Mouse (Mus musculus) hindbrain, embryonic 13.5 days (tissue): ENCODE results near the gene Ankrd44. TPM values are rescaled to one million over a fixed set of nuclear protein-coding genes. Genes with fewer than 3 reads are reported as not detected.

Experiments
- ATAC-seq: fragments of 200-750 bp; cut with Nextera tagmentation; 2 replicates; pipeline ENCODE4 v1.8.0; 2017; ENCODE audit warnings: moderate TSS enrichment; ENCODE audit not compliant: low FRiP score
- H3K27ac ChIP-seq: fragments of 300-500 bp; sonication (generic); 2 replicates; pipeline ENCODE4 v1.5.1; 2015; ENCODE audit warnings: inconsistent platforms, mild to moderate bottlenecking, moderate library complexity
- H3K27me3 ChIP-seq: fragments of 300-500 bp; sonication (generic); 2 replicates; pipeline ENCODE4 v1.6.1; 2015; ENCODE audit warnings: mild to moderate bottlenecking, inconsistent platforms
- H3K36me3 ChIP-seq: fragments of 300-500 bp; sonication (generic); 2 replicates; pipeline ENCODE4 v1.6.1; 2015; ENCODE audit warnings: mild to moderate bottlenecking, inconsistent platforms
- H3K4me1 ChIP-seq: fragments of 300-500 bp; sonication (generic); replicated peaks from 2 replicates; pipeline ENCODE4 v1.6.1; 2015; ENCODE audit warnings: inconsistent platforms
- H3K4me2 ChIP-seq: fragments of 300-500 bp; sonication (generic); 2 replicates; pipeline ENCODE4 v1.6.1; 2015; ENCODE audit warnings: inconsistent platforms, mild to moderate bottlenecking, moderate library complexity
- H3K4me3 ChIP-seq: fragments of 300-500 bp; sonication (generic); 2 replicates; pipeline ENCODE4 v1.5.1; 2015; ENCODE audit warnings: mild to moderate bottlenecking, inconsistent platforms
- H3K9ac ChIP-seq: fragments of 300-500 bp; sonication (generic); 2 replicates; pipeline ENCODE4 v1.6.1; 2015; ENCODE audit warnings: mild to moderate bottlenecking, inconsistent platforms
- H3K9me3 ChIP-seq: fragments of 300-500 bp; sonication (generic); 2 replicates; pipeline ENCODE4 v1.6.1; 2016; ENCODE audit warnings: inconsistent platforms
- WGBS: fragments of 180-500 bp; shearing (Covaris S2); methylation state at CpG from one replicate; pipeline ENCODE4 v1.1.7; 2015; 5-methylcytosine and 5-hydroxymethylcytosine counted together
- polyA plus RNA-seq: library from polyadenylated mRNA; unstranded; fragments of >200 nt; fragmentation: Nextera tagmentation; extraction: Ambion mirVana; gene quantifications from 2 replicates; pipeline ENCODE4 v1.2.1, GENCODE M21; 2015

The Ankrd44 gene
- polyA plus RNA-seq, 1 experiment from 2014 or later: 20.9 TPM

DNA sequence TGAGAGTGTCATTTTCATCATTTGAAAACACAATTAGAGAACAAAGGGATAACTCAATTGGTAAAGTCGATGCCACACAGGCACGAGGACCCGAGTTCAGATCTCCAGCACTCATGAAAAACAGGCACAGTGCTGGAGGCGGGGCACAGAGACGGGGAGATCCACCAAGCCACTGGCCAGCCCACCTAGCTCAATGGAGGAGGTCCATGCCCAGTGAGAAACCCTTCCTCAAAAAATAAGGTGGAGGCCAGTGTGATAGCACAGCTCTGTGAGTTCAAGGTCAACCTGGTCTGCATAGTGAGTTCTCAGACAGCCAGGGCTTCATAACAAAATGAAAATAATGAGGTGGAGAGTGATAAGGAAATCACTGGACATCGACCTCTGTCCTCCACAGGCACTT lies 93.0 kb downstream of the Ankrd44 start:
- ATAC-seq: no peak

DNA sequence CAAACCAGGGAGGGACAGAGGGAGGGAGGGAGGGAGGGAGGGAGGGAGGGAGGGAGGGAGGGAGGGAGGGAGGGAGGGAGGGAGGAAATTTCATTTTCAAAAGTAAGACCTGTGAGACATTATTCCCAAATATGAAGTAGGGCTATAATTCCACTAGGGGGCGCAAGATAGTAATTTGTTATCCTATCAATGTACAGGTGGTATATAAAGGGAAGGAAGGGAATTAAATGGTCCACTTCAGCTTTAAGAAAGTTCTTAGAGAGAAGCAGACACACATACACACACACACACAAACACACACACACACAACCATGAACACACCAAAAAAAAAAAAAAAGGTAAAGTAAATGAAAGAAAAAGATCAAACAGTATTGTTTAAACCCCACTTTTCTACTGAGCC lies 93.4 kb downstream of the Ankrd44 start:
- Histone ChIP-seq H3K4me3 (no peak overlapping the region), H3K27me3 (no peaks in the 10 kb centered on the region), H3K4me2 (no peak overlapping the region), H3K4me1 (peaks cover 2% of the 10 kb centered on the region; the same call in 1 of the 2 replicates), H3K9me3 (no peaks in the 10 kb centered on the region), H3K9ac (no peak overlapping the region), H3K36me3 (no peaks in the 10 kb centered on the region), H3K27ac (no peak overlapping the region)
- ATAC-seq: peak; percentile 47; the same call in 1 of the 2 replicates
- WGBS: 5% methylated on average over 1 of the region's 1 CpGs

More for the DNA sequence above, 93.0 kb downstream of the Ankrd44 start:
- no peaks in the 10 kb centered on the region for H3K9me3 ChIP-seq
- 89% methylated on average over 6 of the region's 6 CpGs for WGBS
- no peak overlapping the region for H3K4me3 ChIP-seq
- H3K36me3 ChIP-seq: no peaks in the 10 kb centered on the region
- no peak overlapping the region for H3K9ac ChIP-seq
- H3K4me1 ChIP-seq: no peaks in the 10 kb centered on the region
- no peaks in the 10 kb centered on the region for H3K27me3 ChIP-seq
- no peak overlapping the region for H3K4me2 ChIP-seq
- H3K27ac ChIP-seq: no peak overlapping the region

DNA sequence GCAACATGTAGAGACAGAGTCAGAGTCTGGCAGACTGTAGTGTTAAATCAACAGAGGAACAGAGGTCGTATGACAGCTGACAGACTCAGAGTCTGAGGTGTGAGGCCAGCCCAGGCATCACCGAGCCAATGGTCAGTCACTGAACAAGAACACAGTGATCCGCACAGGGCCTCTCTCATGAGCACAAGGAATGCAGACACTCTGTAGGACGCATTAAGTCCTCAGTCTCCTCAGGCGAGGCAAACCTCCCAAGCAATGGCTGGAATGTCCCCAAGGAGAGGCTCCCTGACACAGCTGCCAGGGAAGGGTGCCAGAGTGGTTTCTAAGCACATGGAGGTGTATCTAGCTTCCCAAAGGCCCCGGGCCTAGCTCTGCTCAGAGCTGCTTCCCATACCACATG lies 96.0 kb downstream of the Ankrd44 start:
- H3K4me3 ChIP-seq: no peak overlapping the region
- WGBS: 63% methylated on average over 6 of the region's 6 CpGs
- H3K4me2 ChIP-seq: no peak overlapping the region
- no peak overlapping the region for H3K9ac ChIP-seq
- no peak for ATAC-seq
- peaks cover 11% of the 10 kb centered on the region for H3K4me1 ChIP-seq
- H3K9me3 ChIP-seq: no peaks in the 10 kb centered on the region
- H3K27me3 ChIP-seq: no peaks in the 10 kb centered on the region
- no peak overlapping the region for H3K27ac ChIP-seq
- no peaks in the 10 kb centered on the region for H3K36me3 ChIP-seq

DNA sequence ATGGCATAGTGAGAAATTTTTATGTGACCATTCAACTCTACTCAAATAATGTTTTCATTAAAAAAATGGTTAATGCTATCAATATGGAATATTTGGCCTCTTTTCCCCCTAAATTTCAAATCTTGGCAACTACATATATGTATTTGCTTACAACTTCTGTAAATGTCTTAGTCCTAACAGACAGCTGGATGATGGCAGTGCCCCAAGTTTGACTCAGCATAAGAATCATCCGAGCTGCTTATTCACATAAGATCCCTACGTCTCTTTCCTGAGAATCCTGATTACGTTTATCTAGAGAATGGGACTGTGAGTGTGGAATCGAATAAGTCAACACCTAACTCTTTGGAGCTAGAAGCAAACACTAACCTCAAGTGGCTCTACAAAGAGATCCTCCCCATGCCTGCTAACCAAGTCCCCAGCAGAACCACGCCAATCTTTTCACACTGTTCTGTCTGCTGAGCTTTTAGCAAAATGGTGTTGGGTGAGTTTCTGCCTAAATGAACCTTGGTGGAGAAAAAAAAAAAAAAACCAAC lies 96.4 kb downstream of the Ankrd44 start:
- ATAC-seq: no peak
- no peak overlapping the region for H3K27ac ChIP-seq
- H3K9ac ChIP-seq: no peak overlapping the region
- no peaks in the 10 kb centered on the region for H3K27me3 ChIP-seq
- peaks cover 11% of the 10 kb centered on the region for H3K4me1 ChIP-seq
- H3K4me2 ChIP-seq: no peak overlapping the region
- WGBS: 92% methylated on average over 5 of the region's 5 CpGs
- H3K36me3 ChIP-seq: no peaks in the 10 kb centered on the region
- H3K9me3 ChIP-seq: no peaks in the 10 kb centered on the region
- H3K4me3 ChIP-seq: no peak overlapping the region

DNA sequence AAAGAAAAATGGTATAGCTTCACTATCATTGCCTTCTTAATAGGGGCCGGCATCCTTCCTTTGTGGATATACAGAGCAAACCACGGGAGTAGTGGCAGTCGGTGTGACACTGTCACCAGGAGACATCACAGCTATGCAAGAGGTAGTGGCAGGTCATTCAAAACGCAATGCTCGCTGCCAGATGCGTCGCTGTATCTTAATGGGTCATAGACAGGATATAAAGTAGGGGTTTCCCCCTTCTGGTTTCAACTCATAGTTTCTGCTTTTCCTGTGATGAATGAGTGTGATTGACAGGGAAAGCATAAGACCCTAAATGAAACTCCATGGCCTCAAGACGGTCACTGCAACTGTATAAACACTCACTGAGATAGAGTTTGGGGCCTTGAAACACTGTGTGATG lies 98.4 kb downstream of the Ankrd44 start:
- H3K27me3 ChIP-seq: no peaks in the 10 kb centered on the region
- H3K36me3 ChIP-seq: no peaks in the 10 kb centered on the region
- no peaks in the 10 kb centered on the region for H3K9me3 ChIP-seq
- H3K4me3 ChIP-seq: no peak overlapping the region
- no peak for ATAC-seq
- H3K9ac ChIP-seq: no peak overlapping the region
- H3K27ac ChIP-seq: no peak overlapping the region
- H3K4me2 ChIP-seq: no peak overlapping the region
- H3K4me1 ChIP-seq: peaks cover 11% of the 10 kb centered on the region
- 72% methylated on average over 8 of the region's 8 CpGs for WGBS

DNA sequence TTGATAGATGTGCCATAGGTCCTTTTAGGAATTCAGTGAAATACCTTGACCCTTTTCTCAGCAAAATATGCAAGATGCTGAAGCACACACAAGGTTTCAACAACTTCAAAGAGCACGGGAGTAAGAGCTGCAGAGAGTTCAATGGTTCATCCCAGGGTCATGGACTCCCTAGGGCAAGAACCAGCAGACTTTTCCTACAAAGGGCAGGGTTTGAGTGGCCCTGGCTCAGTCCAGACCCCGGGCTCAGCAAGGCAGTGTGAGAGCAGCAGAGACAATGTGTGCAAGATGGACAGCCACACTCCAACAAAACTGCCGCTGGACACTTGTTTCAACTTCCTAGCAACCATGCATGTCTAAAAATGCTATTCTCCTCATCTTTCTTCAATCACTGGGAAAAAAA lies 98.8 kb downstream of the Ankrd44 start:
- Histone ChIP-seq H3K9ac (no peak overlapping the region), H3K9me3 (no peaks in the 10 kb centered on the region), H3K4me2 (no peak overlapping the region), H3K27ac (no peak overlapping the region), H3K27me3 (no peaks in the 10 kb centered on the region), H3K36me3 (no peaks in the 10 kb centered on the region), H3K4me1 (peaks cover 11% of the 10 kb centered on the region), H3K4me3 (no peak overlapping the region)
- 45% methylated on average over 3 of the region's 3 CpGs for WGBS
- no peak for ATAC-seq

DNA sequence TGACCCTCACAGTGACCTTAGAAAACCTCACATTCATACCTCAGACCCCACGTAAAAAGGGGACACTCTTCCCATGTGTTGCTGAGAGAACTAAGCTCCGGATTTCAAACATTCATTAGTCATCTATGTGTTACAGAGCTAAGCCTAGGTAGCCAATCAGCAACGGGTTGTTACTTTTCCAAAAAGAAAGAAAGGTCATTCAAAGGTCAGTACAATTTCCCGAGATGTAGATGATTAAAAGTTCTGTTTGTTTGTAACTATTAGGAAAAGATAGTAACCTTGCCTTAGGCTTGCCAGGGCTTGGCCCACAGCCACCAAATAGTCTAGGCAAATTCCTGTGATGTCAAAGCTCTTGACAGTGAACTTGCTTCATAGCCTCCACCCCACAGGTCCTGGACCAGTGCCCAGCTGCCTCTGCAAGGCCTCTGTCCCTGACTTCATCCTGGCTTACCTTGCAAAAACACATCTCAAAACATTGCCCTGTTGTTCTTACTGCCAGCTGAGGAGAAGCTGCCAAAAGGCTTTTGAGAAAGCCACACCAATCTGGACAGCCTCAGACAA lies 99.7 kb downstream of the Ankrd44 start:
- no peaks in the 10 kb centered on the region for H3K36me3 ChIP-seq
- no peak overlapping the region for H3K9ac ChIP-seq
- H3K4me2 ChIP-seq: no peak overlapping the region
- no peaks in the 10 kb centered on the region for H3K9me3 ChIP-seq
- WGBS: 68% methylated on average over 4 of the region's 4 CpGs
- no peak overlapping the region for H3K4me3 ChIP-seq
- H3K4me1 ChIP-seq: peaks cover 11% of the 10 kb centered on the region
- no peaks in the 10 kb centered on the region for H3K27me3 ChIP-seq
- H3K27ac ChIP-seq: no peak overlapping the region
- ATAC-seq: no peak

DNA sequence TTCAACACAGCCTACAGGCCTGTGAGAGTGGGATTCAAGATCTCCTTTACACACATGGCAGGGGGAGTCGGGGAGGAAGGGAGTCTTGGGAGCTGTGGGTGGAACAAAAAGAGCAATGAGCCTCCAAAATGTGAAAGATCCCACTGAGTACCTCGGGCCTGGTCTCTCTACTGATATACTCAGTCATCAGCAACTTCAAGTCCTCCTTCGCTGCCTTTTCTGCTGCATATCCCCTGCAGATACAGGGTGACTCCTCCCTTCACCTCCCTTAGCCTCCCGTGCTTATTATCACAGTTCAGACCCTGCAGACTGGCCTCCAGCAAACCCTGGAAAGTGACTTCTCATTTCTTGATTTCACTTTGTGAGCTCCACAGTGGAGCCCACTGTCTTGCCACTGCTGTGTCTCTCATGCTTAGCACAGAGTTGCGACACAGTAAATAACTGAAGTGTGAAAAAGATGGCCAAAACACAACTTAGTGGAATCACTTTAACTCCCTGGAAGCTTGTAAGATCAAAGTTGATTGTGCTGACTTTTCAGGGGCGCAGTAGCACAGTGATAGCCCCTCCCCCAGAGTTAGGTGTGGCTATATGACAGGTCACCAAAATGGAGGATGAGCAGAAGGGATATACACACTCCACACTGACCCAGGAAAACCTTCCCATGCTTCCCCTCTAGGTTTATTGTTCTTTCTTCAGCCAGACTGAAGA lies 100.3 kb downstream of the Ankrd44 start:
- ATAC-seq: no peak
- H3K9me3 ChIP-seq: no peaks in the 10 kb centered on the region
- WGBS: 80% methylated on average over 6 of the region's 6 CpGs
- H3K4me1 ChIP-seq: peaks cover 11% of the 10 kb centered on the region
- no peaks in the 10 kb centered on the region for H3K36me3 ChIP-seq
- H3K27me3 ChIP-seq: no peaks in the 10 kb centered on the region
- no peak overlapping the region for H3K4me2 ChIP-seq
- no peak overlapping the region for H3K9ac ChIP-seq
- H3K27ac ChIP-seq: no peak overlapping the region
- no peak overlapping the region for H3K4me3 ChIP-seq

DNA sequence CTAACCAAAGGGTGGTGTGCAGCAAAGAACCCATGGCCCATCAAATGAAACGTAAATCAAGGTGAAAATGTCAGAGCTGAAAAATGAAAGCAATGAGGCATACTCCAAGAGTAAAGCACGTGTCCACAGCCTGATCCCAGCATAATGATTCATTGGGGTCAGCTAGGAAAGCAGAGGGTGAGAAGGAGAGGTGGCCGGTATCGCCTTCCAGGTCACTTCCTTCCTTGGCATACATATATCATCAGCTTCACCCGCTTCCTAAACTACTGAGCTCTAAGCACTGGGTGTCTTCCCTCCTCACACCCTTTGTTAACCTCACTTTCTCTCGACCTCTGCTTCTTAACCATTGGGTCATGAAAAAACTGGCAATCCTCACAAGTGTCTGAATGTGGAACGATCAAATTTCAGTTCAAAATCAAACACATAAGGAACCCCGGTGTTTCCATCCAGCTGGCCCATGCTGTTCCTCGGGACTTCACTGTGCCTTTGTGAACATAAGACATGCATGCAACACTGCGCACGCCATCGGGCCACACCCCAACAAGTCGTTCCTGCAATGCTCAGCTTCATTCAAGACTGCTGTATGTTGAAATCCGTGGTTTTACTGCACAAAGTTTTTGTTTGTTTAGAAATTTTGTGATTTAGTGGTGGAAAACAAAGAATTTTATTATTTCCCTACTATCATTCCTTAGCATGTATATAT lies 101.9 kb downstream of the Ankrd44 start:
- Histone ChIP-seq H3K4me1 (peaks cover 11% of the 10 kb centered on the region), H3K27me3 (no peaks in the 10 kb centered on the region), H3K4me3 (no peak overlapping the region), H3K27ac (no peak overlapping the region), H3K36me3 (no peaks in the 10 kb centered on the region), H3K9me3 (no peaks in the 10 kb centered on the region), H3K9ac (no peak overlapping the region), H3K4me2 (no peak overlapping the region)
- ATAC-seq: no peak
- 62% methylated on average over 14 of the region's 14 CpGs for WGBS

DNA sequence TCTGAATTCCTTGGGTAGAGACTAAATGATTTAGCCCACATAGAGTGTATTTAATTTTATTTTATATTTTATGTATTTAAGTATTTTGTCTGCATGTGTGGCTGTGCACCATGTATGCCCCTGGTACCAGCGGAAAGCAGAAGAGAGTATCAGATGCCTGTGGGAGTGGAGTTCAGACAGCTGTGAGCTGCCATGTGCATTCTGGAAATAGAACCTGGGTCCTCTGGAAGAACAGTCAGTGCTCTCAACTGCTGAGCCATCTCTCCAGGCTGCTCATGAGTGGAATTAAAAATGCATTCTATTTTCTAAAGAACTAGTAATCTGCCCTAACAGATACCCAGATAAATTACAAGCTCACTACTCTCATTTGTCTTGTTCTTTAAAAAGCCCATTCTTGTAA lies 104.4 kb downstream of the Ankrd44 start:
- no peaks in the 10 kb centered on the region for H3K27me3 ChIP-seq
- H3K4me2 ChIP-seq: no peak overlapping the region
- no peaks in the 10 kb centered on the region for H3K9me3 ChIP-seq
- H3K27ac ChIP-seq: no peak overlapping the region
- 93% methylated on average over 1 of the region's 1 CpGs for WGBS
- no peak for ATAC-seq
- H3K4me3 ChIP-seq: no peak overlapping the region
- no peak overlapping the region for H3K9ac ChIP-seq
- peaks cover 2% of the 10 kb centered on the region for H3K4me1 ChIP-seq
- H3K36me3 ChIP-seq: no peaks in the 10 kb centered on the region

DNA sequence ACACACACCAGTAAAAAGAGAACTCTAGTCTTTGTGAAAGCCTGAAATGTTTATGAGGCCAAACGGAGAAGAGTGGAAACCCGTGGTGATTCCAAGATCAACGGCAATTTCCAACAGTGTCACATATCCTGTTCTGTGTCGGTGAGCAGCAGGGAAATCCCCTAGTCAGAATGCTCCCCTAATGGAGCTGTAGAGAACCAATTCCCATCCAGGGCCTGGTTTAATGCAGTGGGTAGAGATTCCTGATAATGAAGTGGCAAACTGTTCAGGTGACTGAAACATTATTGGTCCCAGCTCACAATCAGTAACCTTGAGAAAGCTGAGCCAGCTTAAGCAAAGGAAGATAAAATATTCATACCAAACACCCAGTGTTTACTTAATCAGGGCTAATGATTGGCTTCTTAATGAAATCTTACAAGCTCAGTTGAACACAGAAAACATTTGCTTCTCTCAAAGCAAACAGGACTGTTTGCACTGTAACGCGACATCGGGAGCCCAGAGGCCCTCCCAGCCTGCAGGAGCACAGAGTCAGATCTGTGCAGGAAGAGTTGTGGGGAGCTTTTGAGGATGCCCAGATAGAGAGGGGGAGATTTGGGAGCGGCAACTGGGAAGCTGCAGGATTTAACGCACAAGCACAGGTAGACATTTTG lies 110.9 kb downstream of the Ankrd44 start:
- Histone ChIP-seq H3K9ac (no peak overlapping the region; the same call in 1 of the 2 replicates), H3K4me3 (no peak overlapping the region), H3K4me1 (peaks cover 7% of the 10 kb centered on the region), H3K9me3 (no peaks in the 10 kb centered on the region), H3K27me3 (no peaks in the 10 kb centered on the region), H3K36me3 (no peaks in the 10 kb centered on the region), H3K4me2 (no peak overlapping the region), H3K27ac (peak overlapping the region; percentile 55)
- peak; percentile 25; the same call in 1 of the 2 replicates for ATAC-seq
- 68% methylated on average over 9 of the region's 9 CpGs for WGBS

DNA sequence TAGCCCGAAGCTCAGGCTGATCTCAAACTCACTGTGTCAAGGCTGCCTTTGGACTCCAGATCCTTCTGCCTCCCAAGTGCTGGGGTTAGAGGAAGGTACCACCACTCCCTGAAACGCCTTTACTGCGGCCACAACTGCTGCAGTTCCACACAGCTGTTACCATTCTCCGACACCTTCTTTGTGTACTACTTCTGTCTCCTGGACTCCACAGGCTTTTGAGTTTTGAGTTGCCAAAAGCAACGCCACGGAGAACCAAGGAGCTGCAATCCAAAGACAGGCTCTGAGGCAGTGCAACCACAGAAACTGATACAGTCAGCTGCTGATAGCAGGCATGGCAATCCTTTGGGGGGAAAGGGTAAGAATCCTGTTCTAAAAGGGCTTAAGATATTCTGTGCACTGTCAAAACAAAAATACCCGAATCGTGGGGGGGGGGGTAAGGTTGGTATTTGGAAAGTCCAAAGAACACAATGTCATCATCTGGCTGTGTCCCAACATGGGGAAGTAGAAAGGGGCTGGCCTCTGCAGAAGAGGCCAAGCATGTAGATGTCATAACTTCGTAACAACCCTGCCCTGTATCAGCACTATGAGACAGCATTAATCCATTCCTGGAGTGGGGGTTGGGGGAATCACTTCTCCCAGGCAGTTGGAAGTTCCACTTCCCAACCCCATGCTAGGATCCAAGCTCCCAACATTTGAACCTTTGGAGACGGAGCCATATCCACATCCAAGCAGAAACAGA lies 116.2 kb downstream of the Ankrd44 start:
- Histone ChIP-seq H3K27me3 (no peaks in the 10 kb centered on the region), H3K4me3 (no peak overlapping the region), H3K9me3 (no peaks in the 10 kb centered on the region), H3K27ac (no peak overlapping the region), H3K9ac (no peak overlapping the region), H3K4me1 (no peaks in the 10 kb centered on the region; the same call in 1 of the 2 replicates), H3K4me2 (no peak overlapping the region), H3K36me3 (no peaks in the 10 kb centered on the region)
- 92% methylated on average over 10 of the region's 10 CpGs for WGBS
- ATAC-seq: no peak
